Mouse (Mus musculus) forebrain, postnatal 0 days (tissue): ENCODE results near the gene Taf3. TPM values are rescaled to one million over a fixed set of nuclear protein-coding genes. Genes with fewer than 3 reads are reported as not detected.

Experiments used
- ATAC-seq: fragments of 200-750 bp; cut with Nextera tagmentation; 2 replicates; pipeline ENCODE4 v1.8.0; 2017; ENCODE audit warnings: mild to moderate bottlenecking, moderate library complexity
- DNase-seq: peaks from one replicate; pipeline ENCODE4 v3.0.0-alpha.2; 2015
- H3K27ac ChIP-seq: fragments of 300-500 bp; sonication (generic); 2 replicates; pipeline ENCODE4 v1.5.1; 2014; ENCODE audit warnings: low read depth, mild to moderate bottlenecking, antibody characterized with exemption, low read length, moderate library complexity, mixed read lengths
- H3K27me3 ChIP-seq: fragments of 300-500 bp; sonication (generic); 2 replicates; pipeline ENCODE4 v1.6.1; 2014; ENCODE audit warnings: mild to moderate bottlenecking, low read length, mixed read lengths; ENCODE audit not compliant: insufficient read depth
- H3K36me3 ChIP-seq: fragments of 300-500 bp; sonication (generic); 2 replicates; pipeline ENCODE4 v1.6.1; 2014; ENCODE audit warnings: mild to moderate bottlenecking, moderate library complexity; ENCODE audit not compliant: insufficient read depth
- H3K4me1 ChIP-seq: fragments of 300-500 bp; sonication (generic); 2 replicates; pipeline ENCODE4 v1.6.1; 2014; ENCODE audit warnings: antibody characterized with exemption; ENCODE audit not compliant: insufficient read depth
- H3K4me2 ChIP-seq: fragments of 300-500 bp; sonication (generic); 2 replicates; pipeline ENCODE4 v1.6.1; 2014; ENCODE audit warnings: low read depth, mild to moderate bottlenecking, moderate library complexity
- H3K4me3 ChIP-seq: fragments of 300-500 bp; sonication (generic); 2 replicates; pipeline ENCODE4 v1.5.1; 2014; ENCODE audit warnings: low read depth, low read length, mixed read lengths
- H3K9ac ChIP-seq: fragments of 300-500 bp; sonication (generic); 2 replicates; pipeline ENCODE4 v1.6.1; 2014; ENCODE audit warnings: mild to moderate bottlenecking
- H3K9me3 ChIP-seq: fragments of 300-500 bp; sonication (generic); 2 replicates; pipeline ENCODE4 v1.6.1; 2016; ENCODE audit warnings: low read length
- CTCF ChIP-seq: sonication (generic); IDR thresholded peaks from 2 replicates; pipeline ENCODE4 v1.5.1; 2016; ENCODE audit warnings: antibody characterized with exemption, control low read depth, low read depth
- WGBS: fragments of 180-500 bp; shearing (Covaris S2); extraction: QIAGEN DNeasy Blood & Tissue Kit; methylation state at CpG from one replicate; pipeline ENCODE4 v1.1.7; 2014; 5-methylcytosine and 5-hydroxymethylcytosine counted together
- polyA plus RNA-seq: library from polyadenylated mRNA; unstranded; fragments of >200 nt; fragmentation: Nextera tagmentation; extraction: Ambion mirVana; gene quantifications from 2 replicates; pipeline ENCODE4 v1.2.1, GENCODE M21; 2015
- total RNA-seq: library from RNA; depleted of rRNA; stranded (reverse); fragments of >200 nt; gene quantifications from 2 replicates; pipeline ENCODE4 v1.2.3, GENCODE M21; 2014

Taf3 gene
- total and polyA plus RNA-seq, 2 experiments from 2014 or later = 3.5 to 9.6 TPM

GRCm38 (mm10) chr2:9876621-9877325 is 171.6 kb downstream of the Taf3 start:
- ATAC-seq (no peak), DNase-seq (peak; percentile 45)
- TF ChIP-seq CTCF = no peak
- Histone ChIP-seq H3K4me3 (0 out of 2 replicates have a peak overlapping the region, but pooled peaks have one; percentile 11), H3K9ac (no peak overlapping the region), H3K4me1 (no peaks in the 10 kb centered on the region), H3K36me3 (no peaks in the 10 kb centered on the region), H3K27me3 (peaks cover 86% of the 10 kb centered on the region), H3K4me2 (no peak overlapping the region), H3K27ac (no peak overlapping the region), H3K9me3 (no peaks in the 10 kb centered on the region)
- 4% methylated on average over 31 of the region's 31 CpGs for WGBS

- no peak overlapping the region for H3K4me2 ChIP-seq
- H3K27ac ChIP-seq = no peak overlapping the region
- no peak overlapping the region for H3K4me3 ChIP-seq
- H3K4me1 ChIP-seq = no peaks in the 10 kb centered on the region
- no peak for TF ChIP-seq CTCF
- no peaks in the 10 kb centered on the region for H3K9me3 ChIP-seq
- 11% methylated on average over 12 of the region's 12 CpGs for WGBS
- no peaks in the 10 kb centered on the region for H3K36me3 ChIP-seq
- H3K9ac ChIP-seq = no peak overlapping the region
- H3K27me3 ChIP-seq = peaks cover 86% of the 10 kb centered on the region
- ATAC-seq (no peak), DNase-seq (no peak)
Measured at GRCm38 (mm10) chr2:9875676-9876357, 172.6 kb downstream of the Taf3 start.

GRCm38 (mm10) chr2:9875220-9875619 is 173.2 kb downstream of the Taf3 start:
- no peak overlapping the region for H3K4me2 ChIP-seq
- H3K9ac ChIP-seq = no peak overlapping the region
- no peak overlapping the region for H3K4me3 ChIP-seq
- TF ChIP-seq CTCF = no peak
- no peak overlapping the region for H3K27ac ChIP-seq
- ATAC-seq (no peak), DNase-seq (no peak)
- 8% methylated on average over 4 of the region's 4 CpGs for WGBS
- peaks cover 87% of the 10 kb centered on the region for H3K27me3 ChIP-seq
- H3K9me3 ChIP-seq = no peaks in the 10 kb centered on the region
- no peaks in the 10 kb centered on the region for H3K36me3 ChIP-seq
- H3K4me1 ChIP-seq = no peaks in the 10 kb centered on the region

GRCm38 (mm10) chr2:9874467-9875219 is 173.8 kb downstream of the Taf3 start:
- Histone ChIP-seq H3K4me3 (no peak overlapping the region), H3K27me3 (peaks cover 86% of the 10 kb centered on the region), H3K4me2 (no peak overlapping the region), H3K27ac (no peak overlapping the region), H3K36me3 (no peaks in the 10 kb centered on the region), H3K4me1 (no peaks in the 10 kb centered on the region), H3K9me3 (no peaks in the 10 kb centered on the region), H3K9ac (no peak overlapping the region)
- TF ChIP-seq CTCF = no peak
- DNase-seq (peak; percentile 22), ATAC-seq (no peak)
- 6% methylated on average over 38 of the region's 39 CpGs for WGBS

GRCm38 (mm10) chr2:9873757-9874156 is 174.6 kb downstream of the Taf3 start:
- Histone ChIP-seq H3K36me3 (no peaks in the 10 kb centered on the region), H3K4me2 (no peak overlapping the region), H3K27me3 (peaks cover 80% of the 10 kb centered on the region), H3K27ac (no peak overlapping the region), H3K4me1 (no peaks in the 10 kb centered on the region), H3K9me3 (no peaks in the 10 kb centered on the region), H3K9ac (no peak overlapping the region), H3K4me3 (no peak overlapping the region)
- no peak for ATAC-seq
- DNase-seq = peak; percentile 30
- WGBS = 12% methylated on average over 2 of the region's 2 CpGs
- no peak for TF ChIP-seq CTCF

- Histone ChIP-seq H3K9me3 (no peaks in the 10 kb centered on the region), H3K36me3 (no peaks in the 10 kb centered on the region), H3K4me2 (no peak overlapping the region), H3K4me1 (no peaks in the 10 kb centered on the region), H3K27me3 (peaks cover 69% of the 10 kb centered on the region), H3K9ac (no peak overlapping the region), H3K4me3 (no peak overlapping the region), H3K27ac (no peak overlapping the region)
- WGBS = 4% methylated on average over 12 of the region's 12 CpGs
- ATAC-seq = no peak
- no peak for TF ChIP-seq CTCF
- no peak for DNase-seq
Measured at GRCm38 (mm10) chr2:9872682-9873081, 175.7 kb downstream of the Taf3 start.

- Histone ChIP-seq H3K27me3 (peaks cover 65% of the 10 kb centered on the region), H3K36me3 (no peaks in the 10 kb centered on the region), H3K4me1 (no peaks in the 10 kb centered on the region), H3K9me3 (no peaks in the 10 kb centered on the region), H3K9ac (no peak overlapping the region), H3K4me3 (no peak overlapping the region), H3K4me2 (no peak overlapping the region), H3K27ac (no peak overlapping the region)
- ATAC-seq = no peak
- TF ChIP-seq CTCF = no peak
- WGBS = 23% methylated on average over 6 of the region's 6 CpGs
- DNase-seq = no peak
Measured at GRCm38 (mm10) chr2:9871798-9872197, 176.6 kb downstream of the Taf3 start.
